Mouse (Mus musculus): ENCODE measurements around the gene Sqor. TPM values are rescaled to one million over a fixed set of nuclear protein-coding genes. Genes with fewer than 3 reads are reported as not detected.

Sqor gene
- polyA plus RNA-seq, 1 experiment from 2014 or later, result 8.3 TPM

DNA sequence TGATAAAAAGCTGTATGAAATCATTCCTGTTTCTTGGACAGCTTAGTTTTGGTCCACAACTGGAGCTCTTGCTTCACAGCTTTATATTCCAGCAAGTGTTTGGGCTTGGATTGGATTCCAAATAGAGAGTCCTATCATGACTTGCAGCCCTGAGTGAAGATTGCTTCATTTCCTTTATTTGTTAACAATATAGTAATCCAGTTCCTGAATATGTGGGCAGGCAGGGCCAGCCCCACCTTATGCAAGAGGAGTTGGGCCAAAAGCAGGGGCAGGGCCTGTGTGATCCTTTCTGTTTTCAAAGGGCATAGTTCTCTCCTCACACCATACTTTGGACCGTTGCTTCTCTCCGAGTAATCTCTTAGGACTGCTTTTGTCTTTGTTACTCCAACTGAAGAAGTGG lies 6.0 kb downstream of the Sqor start:
- no peak for ATAC-seq (ENCODE audit: insufficient number of reproducible peaks, insufficient read depth, low FRiP score, low read depth)
- no peaks in the 10 kb centered on the region for H3K9me3 ChIP-seq (ENCODE audit: control insufficient read depth, low read length)

GRCm38 (mm10) chr2:122772899-122773298 lies 7.9 kb downstream of the Sqor start:
- no peak for ATAC-seq (ENCODE audit: insufficient number of reproducible peaks, insufficient read depth, low FRiP score, low read depth)
- Histone ChIP-seq H3K9ac (ENCODE audit: low read length) (no peak overlapping the region), H3K36me3 (ENCODE audit: control insufficient read depth, insufficient read depth, low read length) (no peaks in the 10 kb centered on the region), H3K27ac (replicated peaks in 1 of 2; ENCODE audit: control insufficient read depth in 1 of 2, insufficient read depth in 1 of 2, low read depth in 2 of 2, low read length in 2 of 2) (no peak overlapping the region), H3K4me3 (ENCODE audit: control insufficient read depth in 1 of 2, insufficient read depth in 1 of 2, low read depth in 1 of 2, low read length in 2 of 2) (no peak overlapping the region), H3K4me2 (ENCODE audit: low read length) (no peak overlapping the region), H3K4me1 (ENCODE audit: control insufficient read depth in 2 of 2, insufficient read depth in 2 of 2, low read length in 2 of 2) (no peaks in the 10 kb centered on the region), H3K27me3 (ENCODE audit: control insufficient read depth, insufficient read depth, low read length) (no peaks in the 10 kb centered on the region), H3K9me3 (ENCODE audit: control insufficient read depth, low read length) (no peaks in the 10 kb centered on the region)
- WGBS, result 89% methylated on average over 1 of the region's 1 CpGs

More for the DNA sequence above, 6.0 kb downstream of the Sqor start:
- Histone ChIP-seq H3K4me2 (ENCODE audit: low read length) (no peak overlapping the region), H3K27me3 (ENCODE audit: control insufficient read depth, insufficient read depth, low read length) (0 out of 2 replicates have a peak, but pooled peaks cover 4% of the 10 kb centered on the region), H3K36me3 (ENCODE audit: control insufficient read depth, insufficient read depth, low read length) (no peaks in the 10 kb centered on the region), H3K4me3 (ENCODE audit: control insufficient read depth in 1 of 2, insufficient read depth in 1 of 2, low read depth in 1 of 2, low read length in 2 of 2) (no peak overlapping the region), H3K4me1 (ENCODE audit: control insufficient read depth in 2 of 2, insufficient read depth in 2 of 2, low read length in 2 of 2) (no peaks in the 10 kb centered on the region), H3K9ac (ENCODE audit: low read length) (no peak overlapping the region), H3K27ac (replicated peaks in 1 of 2; ENCODE audit: control insufficient read depth in 1 of 2, insufficient read depth in 1 of 2, low read depth in 2 of 2, low read length in 2 of 2) (no peak overlapping the region)
- WGBS, result 70% methylated on average over 2 of the region's 2 CpGs

- H3K4me2 ChIP-seq (ENCODE audit: low read length), result no peak overlapping the region
- H3K27me3 ChIP-seq (ENCODE audit: control insufficient read depth, insufficient read depth, low read length), result no peaks in the 10 kb centered on the region
- 69% methylated on average over 1 of the region's 1 CpGs for WGBS
- no peak overlapping the region for H3K27ac ChIP-seq (replicated peaks in 1 of 2; ENCODE audit: control insufficient read depth in 1 of 2, insufficient read depth in 1 of 2, low read depth in 2 of 2, low read length in 2 of 2)
- no peak overlapping the region for H3K9ac ChIP-seq (ENCODE audit: low read length)
- no peak for ATAC-seq (ENCODE audit: insufficient number of reproducible peaks, insufficient read depth, low FRiP score, low read depth)
- no peak overlapping the region for H3K4me3 ChIP-seq (ENCODE audit: control insufficient read depth in 1 of 2, insufficient read depth in 1 of 2, low read depth in 1 of 2, low read length in 2 of 2)
- peaks cover 0 to 2% of the 10 kb centered on the region in 2 experiments; a peak in 1 of 4 replicates for H3K4me1 ChIP-seq (ENCODE audit: control insufficient read depth in 2 of 2, insufficient read depth in 2 of 2, low read length in 2 of 2)
- no peaks in the 10 kb centered on the region for H3K9me3 ChIP-seq (ENCODE audit: control insufficient read depth, low read length)
- no peaks in the 10 kb centered on the region for H3K36me3 ChIP-seq (ENCODE audit: control insufficient read depth, insufficient read depth, low read length)
Measured at GRCm38 (mm10) chr2:122775491-122775890, 10.5 kb downstream of the Sqor start.

- Histone ChIP-seq H3K9ac (ENCODE audit: low read length) (no peak overlapping the region), H3K4me2 (ENCODE audit: low read length) (no peak overlapping the region), H3K36me3 (ENCODE audit: control insufficient read depth, insufficient read depth, low read length) (no peaks in the 10 kb centered on the region), H3K4me3 (ENCODE audit: control insufficient read depth in 1 of 2, insufficient read depth in 1 of 2, low read depth in 1 of 2, low read length in 2 of 2) (no peak overlapping the region), H3K9me3 (ENCODE audit: control insufficient read depth, low read length) (no peaks in the 10 kb centered on the region), H3K27ac (replicated peaks in 1 of 2; ENCODE audit: control insufficient read depth in 1 of 2, insufficient read depth in 1 of 2, low read depth in 2 of 2, low read length in 2 of 2) (no peak overlapping the region), H3K27me3 (ENCODE audit: control insufficient read depth, insufficient read depth, low read length) (no peaks in the 10 kb centered on the region), H3K4me1 (ENCODE audit: control insufficient read depth in 2 of 2, insufficient read depth in 2 of 2, low read length in 2 of 2) (peaks cover 0 to 2% of the 10 kb centered on the region in 2 experiments; a peak in 1 of 4 replicates)
- no peak for ATAC-seq (ENCODE audit: insufficient number of reproducible peaks, insufficient read depth, low FRiP score, low read depth)
- WGBS, result 58% methylated on average over 2 of the region's 2 CpGs
Measured at GRCm38 (mm10) chr2:122776823-122777222, 11.8 kb downstream of the Sqor start.

GRCm38 (mm10) chr2:122779967-122780366 lies 14.9 kb downstream of the Sqor start:
- Histone ChIP-seq H3K27me3 (ENCODE audit: control insufficient read depth, insufficient read depth, low read length) (no peaks in the 10 kb centered on the region), H3K4me1 (ENCODE audit: control insufficient read depth in 2 of 2, insufficient read depth in 2 of 2, low read length in 2 of 2) (peaks cover 0 to 2% of the 10 kb centered on the region in 2 experiments; a peak in 1 of 4 replicates), H3K27ac (replicated peaks in 1 of 2; ENCODE audit: control insufficient read depth in 1 of 2, insufficient read depth in 1 of 2, low read depth in 2 of 2, low read length in 2 of 2) (no peak overlapping the region), H3K9me3 (ENCODE audit: control insufficient read depth, low read length) (no peaks in the 10 kb centered on the region), H3K4me2 (ENCODE audit: low read length) (no peak overlapping the region), H3K36me3 (ENCODE audit: control insufficient read depth, insufficient read depth, low read length) (no peaks in the 10 kb centered on the region), H3K4me3 (ENCODE audit: control insufficient read depth in 1 of 2, insufficient read depth in 1 of 2, low read depth in 1 of 2, low read length in 2 of 2) (no peak overlapping the region), H3K9ac (ENCODE audit: low read length) (no peak overlapping the region)
- 59% methylated on average over 5 of the region's 5 CpGs for WGBS
- ATAC-seq (ENCODE audit: insufficient number of reproducible peaks, insufficient read depth, low FRiP score, low read depth), result no peak

DNA sequence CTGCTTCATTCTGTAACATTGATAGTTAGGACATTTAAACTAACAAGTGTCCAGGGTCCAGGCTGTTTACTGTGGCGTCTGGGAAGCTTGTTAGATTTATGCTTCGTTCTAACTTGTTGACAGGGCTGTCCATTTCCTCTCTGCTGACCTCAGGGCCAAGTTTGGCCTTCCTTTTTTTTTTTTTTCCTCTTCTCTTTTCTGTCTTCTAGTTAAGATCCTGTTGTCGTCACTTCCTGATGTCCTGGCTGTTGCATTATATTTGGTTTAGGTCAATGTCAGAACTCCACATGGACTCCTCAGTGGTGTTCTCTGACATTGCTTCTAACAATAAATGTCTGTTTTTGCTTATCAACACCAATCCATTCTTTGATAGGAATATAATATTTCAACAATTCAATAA lies 15.4 kb downstream of the Sqor start:
- no peaks in the 10 kb centered on the region for H3K27me3 ChIP-seq (ENCODE audit: control insufficient read depth, insufficient read depth, low read length)
- ATAC-seq (ENCODE audit: insufficient number of reproducible peaks, insufficient read depth, low FRiP score, low read depth), result no peak
- no peak overlapping the region for H3K27ac ChIP-seq (replicated peaks in 1 of 2; ENCODE audit: control insufficient read depth in 1 of 2, insufficient read depth in 1 of 2, low read depth in 2 of 2, low read length in 2 of 2)
- H3K9ac ChIP-seq (ENCODE audit: low read length), result no peak overlapping the region
- no peak overlapping the region for H3K4me2 ChIP-seq (ENCODE audit: low read length)
- H3K4me3 ChIP-seq (ENCODE audit: control insufficient read depth in 1 of 2, insufficient read depth in 1 of 2, low read depth in 1 of 2, low read length in 2 of 2), result no peak overlapping the region
- H3K9me3 ChIP-seq (ENCODE audit: control insufficient read depth, low read length), result no peaks in the 10 kb centered on the region
- peaks cover 0 to 2% of the 10 kb centered on the region in 2 experiments; a peak in 1 of 4 replicates for H3K4me1 ChIP-seq (ENCODE audit: control insufficient read depth in 2 of 2, insufficient read depth in 2 of 2, low read length in 2 of 2)
- WGBS, result 39% methylated on average over 3 of the region's 3 CpGs
- no peaks in the 10 kb centered on the region for H3K36me3 ChIP-seq (ENCODE audit: control insufficient read depth, insufficient read depth, low read length)

GRCm38 (mm10) chr2:122781590-122782356 lies 16.7 kb downstream of the Sqor start:
- Histone ChIP-seq H3K27me3 (ENCODE audit: control insufficient read depth, insufficient read depth, low read length) (no peaks in the 10 kb centered on the region), H3K4me3 (ENCODE audit: control insufficient read depth in 1 of 2, insufficient read depth in 1 of 2, low read depth in 1 of 2, low read length in 2 of 2) (no peak overlapping the region), H3K9ac (ENCODE audit: low read length) (no peak overlapping the region), H3K9me3 (ENCODE audit: control insufficient read depth, low read length) (no peaks in the 10 kb centered on the region), H3K4me1 (ENCODE audit: control insufficient read depth in 2 of 2, insufficient read depth in 2 of 2, low read length in 2 of 2) (peaks cover 0 to 2% of the 10 kb centered on the region in 2 experiments; a peak in 1 of 4 replicates), H3K4me2 (ENCODE audit: low read length) (no peak overlapping the region), H3K36me3 (ENCODE audit: control insufficient read depth, insufficient read depth, low read length) (no peaks in the 10 kb centered on the region), H3K27ac (replicated peaks in 1 of 2; ENCODE audit: control insufficient read depth in 1 of 2, insufficient read depth in 1 of 2, low read depth in 2 of 2, low read length in 2 of 2) (no peak overlapping the region)
- ATAC-seq (ENCODE audit: insufficient number of reproducible peaks, insufficient read depth, low FRiP score, low read depth), result no peak
- WGBS, result 64% methylated on average over 8 of the region's 8 CpGs
